Mouse (Mus musculus) lung, postnatal 0 days (tissue): Measurements from ENCODE around the gene Arhgap28.

ENCODE experiments used
- CTCF ChIP-seq: IDR thresholded peaks from 2 replicates; pipeline ENCODE4 v1.5.1; 2016; ENCODE audit warnings: antibody characterized with exemption, mild to moderate bottlenecking
- EP300 ChIP-seq: IDR thresholded peaks from 2 replicates; pipeline ENCODE4 v1.6.1; 2016; ENCODE audit warnings: antibody characterized with exemption, mild to moderate bottlenecking, control low read depth

DNA sequence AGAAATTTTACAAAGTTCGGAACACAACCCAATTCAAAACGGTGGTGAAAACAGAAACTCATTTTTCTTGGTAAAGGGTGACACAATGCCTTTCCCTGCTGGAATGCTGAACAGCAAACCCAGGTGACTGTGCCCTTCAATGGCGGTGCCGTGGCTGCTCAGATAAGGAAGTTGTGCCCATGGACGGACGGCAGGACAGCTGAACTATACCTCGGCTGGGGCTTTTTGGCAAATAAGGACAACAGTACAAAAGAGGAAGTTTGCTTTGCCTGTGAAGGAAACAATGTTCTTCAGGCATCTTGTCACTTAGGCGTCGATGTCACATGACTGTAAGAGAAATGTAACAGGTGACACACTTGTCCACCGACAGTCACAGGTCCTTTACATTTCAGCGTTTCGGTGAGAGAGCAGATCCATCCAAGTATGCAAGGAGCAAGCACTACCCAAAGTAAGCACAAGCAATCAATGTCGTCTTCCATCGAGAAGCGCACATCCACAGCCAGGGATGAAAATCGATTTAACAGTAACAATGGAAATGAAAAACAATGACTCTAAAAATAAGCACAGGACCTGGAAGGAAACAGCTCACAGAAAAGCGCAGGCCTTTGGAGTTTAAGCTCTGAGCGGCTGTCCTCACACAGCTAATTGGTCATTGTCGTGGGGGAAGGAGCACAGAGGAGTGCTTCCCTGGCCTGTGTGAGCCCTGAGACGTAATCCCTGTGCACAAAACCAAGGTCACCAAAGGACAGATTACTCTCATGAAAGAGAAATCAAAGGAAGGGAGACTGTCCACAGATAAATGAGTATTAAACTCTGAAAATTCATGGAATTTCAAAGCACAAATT lies 114.2 kb downstream of the Arhgap28 start:
- no peak for TF ChIP-seq EP300
- no peak for TF ChIP-seq CTCF
